8 mouse cellular contexts compared by ENCODE assay signal in genomic region chr11:114446617-114447460, GRCm38 (mm10).
A peak's percentile ranks its signal among the peaks of the same experiment; 100 is the strongest.
DNase-seq lines count a peak whose midpoint lies in the region; ATAC-seq lines count a peak whose summit lies in the region.

No protein-coding gene starts in this region.

- no peaks in the 10 kb centered on the region for H3K9me3 ChIP-seq in forebrain, embryonic 13.5 days (replicated peaks)
- H3K9me3 ChIP-seq in hindbrain, embryonic 16.5 days (ENCODE audit: control insufficient read depth, low read length): no peaks in the 10 kb centered on the region
- no peaks in the 10 kb centered on the region for H3K9me3 ChIP-seq in neural tube, embryonic 14.5 days (ENCODE audit: control insufficient read depth, low read length)

- ATAC-seq in forebrain, embryonic 13.5 days: peak; percentile 76
- peak; percentile 52; the same call in 1 of the 2 replicates for ATAC-seq in hindbrain, embryonic 16.5 days
- ATAC-seq in neural tube, embryonic 14.5 days (ENCODE audit: low read depth): no peak

- H3K4me3 ChIP-seq in forebrain, embryonic 13.5 days: peak overlapping the region; percentile 22
- H3K4me3 ChIP-seq in hindbrain, embryonic 16.5 days (ENCODE audit: low read length): peak overlapping the region; percentile 17
- H3K4me3 ChIP-seq in neural tube, embryonic 14.5 days (ENCODE audit: low read depth, low read length): peak overlapping the region; percentile 12; the same call in 1 of the 2 replicates

- peak overlapping the region; percentile 26; the same call in 1 of the 2 replicates for H3K9ac ChIP-seq in forebrain, embryonic 13.5 days
- H3K9ac ChIP-seq in hindbrain, embryonic 16.5 days (ENCODE audit: low read depth, low read length): no peak overlapping the region
- H3K9ac ChIP-seq in neural tube, embryonic 14.5 days (replicated peaks; ENCODE audit: low read depth, low read length): no peak overlapping the region; the same call in 1 of the 2 replicates

- DNase-seq in ovary, adult 18-20 months (ENCODE audit: low spot score): peak; percentile 32
- no peak for DNase-seq in ovary, postnatal 10 days (ENCODE audit: low spot score)
- DNase-seq in lung, adult 18-20 months: peak; percentile 66 to 73
- DNase-seq in thymus, postnatal 4 days: peak; percentile 47
- DNase-seq in layer of hippocampus, adult 9-11 months: no peak

- H3K4me2 ChIP-seq in forebrain, embryonic 13.5 days: peak overlapping the region; percentile 57
- H3K4me2 ChIP-seq in hindbrain, embryonic 16.5 days (ENCODE audit: low read length): peak overlapping the region; percentile 51
- peak overlapping the region; percentile 35 for H3K4me2 ChIP-seq in neural tube, embryonic 14.5 days (ENCODE audit: low read depth, low read length)

- no peaks in the 10 kb centered on the region for H3K36me3 ChIP-seq in forebrain, embryonic 13.5 days (ENCODE audit: poor library complexity, severe bottlenecking)
- no peaks in the 10 kb centered on the region for H3K36me3 ChIP-seq in hindbrain, embryonic 16.5 days (ENCODE audit: control insufficient read depth, insufficient read depth, low read length)
- H3K36me3 ChIP-seq in neural tube, embryonic 14.5 days (ENCODE audit: control insufficient read depth, insufficient read depth, low read length): no peaks in the 10 kb centered on the region

- peaks cover 7% of the 10 kb centered on the region; the same call in 1 of the 2 replicates for H3K27me3 ChIP-seq in forebrain, embryonic 13.5 days
- no peaks in the 10 kb centered on the region for H3K27me3 ChIP-seq in hindbrain, embryonic 16.5 days (replicated peaks; ENCODE audit: control insufficient read depth, insufficient read depth, low read length)
- H3K27me3 ChIP-seq in neural tube, embryonic 14.5 days (ENCODE audit: control insufficient read depth, insufficient read depth, low read length): no peaks in the 10 kb centered on the region

- WGBS in forebrain, embryonic 13.5 days: 11% methylated on average over 23 of the region's 23 CpGs
- 5% methylated on average over 19 of the region's 23 CpGs for WGBS in hindbrain, embryonic 16.5 days
- WGBS in neural tube, embryonic 14.5 days: 4% methylated on average over 19 of the region's 23 CpGs

- H3K4me1 ChIP-seq in forebrain, embryonic 13.5 days: peaks cover 63% of the 10 kb centered on the region
- H3K4me1 ChIP-seq in hindbrain, embryonic 16.5 days (ENCODE audit: control insufficient read depth, insufficient read depth, low read depth, low read length): peaks cover 34% of the 10 kb centered on the region
- peaks cover 23% of the 10 kb centered on the region; the same call in 1 of the 2 replicates for H3K4me1 ChIP-seq in neural tube, embryonic 14.5 days (ENCODE audit: control insufficient read depth, insufficient read depth, low read length)

- peak overlapping the region; percentile 61 for H3K27ac ChIP-seq in forebrain, embryonic 13.5 days
- H3K27ac ChIP-seq in hindbrain, embryonic 16.5 days (ENCODE audit: low read depth, low read length): no peak overlapping the region
- peak overlapping the region; percentile 55; the same call in 1 of the 2 replicates for H3K27ac ChIP-seq in neural tube, embryonic 14.5 days (ENCODE audit: low read depth, low read length)

Comparison
In these comparisons a context has a peak if more than half of its experiments do, and no peak if none do; other contexts are left out.
1. DNase-seq: peak in ovary, adult 18-20 months (single experiment), lung, adult 18-20 months (2 of 2) and thymus, postnatal 4 days (single experiment); none in ovary, postnatal 10 days (single experiment) and layer of hippocampus, adult 9-11 months (single experiment).
2. Peak in every context shown above with its lines, with median percentiles within 50 percentile points of each other: H3K4me2 ChIP-seq and H3K4me3 ChIP-seq.